Mouse (Mus musculus): ENCODE measurements around the gene Fam89b. TPM values are rescaled to one million over a fixed set of nuclear protein-coding genes. Genes with fewer than 3 reads are reported as not detected.
A peak's percentile ranks its signal among the peaks of the same experiment; 100 is the strongest.

Gene Fam89b
- total RNA-seq, 2 experiments from 2014 or later: 38.7 to 39.2 TPM

DNA sequence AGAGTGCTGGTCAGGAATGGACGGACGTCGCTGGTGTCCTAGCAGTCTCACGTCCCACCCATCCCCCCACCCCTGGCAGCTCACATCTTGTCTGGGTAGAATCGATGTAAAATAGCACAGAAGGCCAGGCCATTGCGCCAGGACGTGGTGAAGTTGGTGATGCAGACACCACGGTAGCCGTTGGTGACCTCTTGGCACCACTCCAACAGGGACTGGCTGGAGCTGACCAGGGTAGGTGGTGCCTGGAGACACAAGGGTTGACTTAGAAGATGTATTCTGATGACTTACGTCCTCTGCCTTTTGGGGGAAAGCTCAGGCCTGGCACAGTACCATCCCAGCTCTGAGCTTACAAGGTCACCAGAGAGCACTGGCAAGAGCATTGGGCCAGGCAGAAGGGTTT lies 12.5 kb downstream of the Fam89b start:
- intact Hi-C loops (cut with DNase I): loop anchor here (10.0 kb wide), 1 partner anchor 168 kb away; no protein-coding TSS in a partner anchor
- DNase-seq (ENCODE audit: low spot score in 2 of 2): no peak

DNA sequence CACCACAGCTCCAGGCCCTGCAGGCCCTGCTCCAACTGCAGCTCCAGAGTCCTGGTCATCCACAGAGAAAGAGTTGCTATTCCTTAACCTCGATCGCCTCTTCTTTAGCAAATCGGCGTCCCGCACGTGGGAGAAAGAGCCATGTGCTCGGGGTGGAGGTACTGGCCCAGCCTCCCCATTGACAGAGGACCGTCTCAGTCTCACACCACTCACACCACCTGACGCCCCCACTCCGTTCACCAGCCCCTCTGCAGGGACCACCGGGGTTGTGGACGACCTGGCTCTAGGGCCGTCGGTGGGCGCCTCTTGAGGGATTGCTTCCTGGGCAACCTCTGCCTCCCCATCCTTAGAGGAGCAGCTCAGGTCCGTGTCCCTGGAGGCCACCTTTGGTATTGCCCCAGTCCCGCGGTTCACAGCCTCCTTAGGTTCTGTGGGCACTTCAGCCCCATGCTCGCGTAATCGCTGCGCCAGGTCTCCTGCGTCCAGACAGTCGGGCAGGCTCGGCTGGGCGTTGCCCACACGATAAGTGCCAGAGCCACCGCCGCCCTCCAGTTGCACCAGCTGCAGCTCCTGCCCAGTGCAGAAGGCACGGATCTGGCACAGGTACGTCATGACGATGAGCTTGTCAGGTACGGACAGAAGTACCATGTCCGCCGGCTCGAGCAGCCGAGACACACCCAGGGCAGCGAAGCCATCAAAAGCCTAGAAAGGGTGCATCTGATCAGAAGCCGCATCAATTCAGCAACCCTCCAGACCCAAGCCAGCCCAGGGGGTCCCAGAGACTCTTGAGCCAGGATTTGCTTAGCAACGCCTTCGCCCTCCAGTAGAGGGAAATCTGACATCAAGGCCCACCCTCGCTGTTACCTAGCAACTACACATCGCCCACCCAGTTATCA lies 13.4 kb downstream of the Fam89b start:
- intact Hi-C loops (cut with DNase I): loop anchor here (10.0 kb wide), 1 partner anchor 169 kb away; no protein-coding TSS in a partner anchor
- DNase-seq (ENCODE audit: low spot score in 2 of 2): peak in 1 of 2 experiments; percentile 63

DNA sequence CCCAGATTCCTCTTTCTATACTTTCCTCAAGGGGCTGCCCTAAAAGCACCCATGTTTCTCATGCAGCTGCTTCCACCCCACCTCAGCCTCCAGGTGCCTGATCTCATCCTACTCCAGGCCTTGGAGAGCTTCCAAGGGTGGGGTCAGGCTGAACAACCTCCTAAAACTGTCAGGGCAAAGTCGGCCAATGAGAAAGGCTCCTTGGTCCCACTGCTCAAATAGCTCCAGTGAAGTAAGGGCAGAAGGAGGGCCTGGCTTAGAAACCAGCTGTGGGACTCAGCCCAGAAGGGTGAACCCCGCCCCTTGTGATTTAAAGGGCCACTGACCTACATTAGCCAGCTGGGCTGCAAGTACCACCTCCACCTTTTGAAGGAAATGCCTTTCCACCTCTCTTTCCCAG lies 15.7 kb downstream of the Fam89b start:
- no peak for DNase-seq (ENCODE audit: low spot score in 2 of 2)
- intact Hi-C loops (cut with DNase I): loop anchor here (5.0 to 10.0 kb wide), 2 partner anchors 69 to 171 kb away; no protein-coding TSS in a partner anchor

DNA sequence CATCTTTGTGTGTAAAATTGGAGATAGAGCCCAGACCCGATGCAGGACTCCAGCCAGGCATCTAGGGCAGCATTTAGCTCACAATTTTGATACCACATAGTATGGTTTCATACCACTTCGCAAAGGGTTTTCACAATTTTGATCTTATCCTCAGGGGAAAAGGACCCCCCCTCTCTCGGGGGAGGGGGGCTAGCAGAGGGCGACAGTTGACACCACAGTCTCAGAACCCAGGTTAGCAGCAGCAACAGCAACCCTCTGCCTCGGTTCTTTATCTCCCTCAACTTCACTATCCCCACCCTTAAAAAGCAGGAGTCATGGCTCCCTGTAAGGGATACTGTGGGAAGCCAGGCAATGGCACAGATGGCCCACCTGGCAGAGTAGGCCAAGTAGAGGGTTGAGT lies 16.2 kb downstream of the Fam89b start:
- no peak for DNase-seq (ENCODE audit: low spot score in 2 of 2)
- intact Hi-C loops (cut with DNase I): loop anchor here (5.0 to 10.0 kb wide), 2 partner anchors 69 to 172 kb away; no protein-coding TSS in a partner anchor

DNA sequence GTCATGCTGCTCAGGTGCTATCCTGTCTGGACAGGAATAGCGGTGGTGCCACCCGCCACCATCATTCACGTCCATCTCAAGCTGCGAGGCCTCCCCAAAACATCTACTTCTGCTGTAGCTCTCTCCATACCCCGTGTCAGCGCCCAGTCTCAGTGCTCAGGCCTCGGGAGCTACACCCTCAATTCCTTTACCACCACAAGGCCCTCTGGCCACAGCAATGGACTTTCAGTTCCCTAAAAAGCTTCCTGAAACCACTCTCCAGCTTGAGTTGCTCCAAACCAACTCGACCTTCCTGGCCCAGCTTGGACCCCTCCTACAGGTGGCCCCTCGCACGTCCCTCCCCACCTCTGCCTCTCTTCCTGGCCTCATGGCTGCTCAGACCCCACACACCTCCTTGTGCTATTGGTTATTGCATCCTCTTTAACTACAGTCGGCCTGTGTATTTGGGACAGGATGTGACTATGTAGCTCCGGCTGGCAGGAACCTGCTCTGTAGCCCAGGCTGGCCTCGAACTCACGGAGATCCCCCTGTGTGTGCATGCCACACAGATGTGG lies 17.5 kb downstream of the Fam89b start:
- intact Hi-C loops (cut with DNase I): loop anchor here (5.0 to 10.0 kb wide), 2 partner anchors 70 to 173 kb away; no protein-coding TSS in a partner anchor
- DNase-seq (ENCODE audit: low spot score in 2 of 2): no peak

DNA sequence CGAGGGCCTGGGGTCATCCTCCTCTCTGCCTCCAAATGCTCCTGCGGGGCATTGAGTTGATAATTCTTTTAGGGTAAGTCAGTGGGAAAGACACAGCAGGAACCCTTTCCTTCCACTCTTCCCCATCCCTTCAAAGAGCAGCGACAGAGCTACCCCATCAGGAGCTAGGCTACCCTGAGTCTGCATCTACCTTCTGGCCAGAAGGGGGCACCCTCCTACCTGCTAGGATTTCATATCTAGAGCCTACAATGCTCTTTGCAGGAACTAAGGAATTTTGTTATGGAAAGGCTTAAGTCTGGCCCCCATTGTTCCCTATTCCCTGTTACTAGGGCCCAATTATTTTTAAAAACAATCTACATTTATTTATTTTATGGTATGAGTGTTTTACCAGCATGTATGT lies 18.2 kb downstream of the Fam89b start:
- intact Hi-C loops (cut with DNase I): loop anchor here (5.0 to 10.0 kb wide), 2 partner anchors 71 to 174 kb away; no protein-coding TSS in a partner anchor
- peak; percentile 82 to 83 for DNase-seq (ENCODE audit: low spot score in 2 of 2)

DNA sequence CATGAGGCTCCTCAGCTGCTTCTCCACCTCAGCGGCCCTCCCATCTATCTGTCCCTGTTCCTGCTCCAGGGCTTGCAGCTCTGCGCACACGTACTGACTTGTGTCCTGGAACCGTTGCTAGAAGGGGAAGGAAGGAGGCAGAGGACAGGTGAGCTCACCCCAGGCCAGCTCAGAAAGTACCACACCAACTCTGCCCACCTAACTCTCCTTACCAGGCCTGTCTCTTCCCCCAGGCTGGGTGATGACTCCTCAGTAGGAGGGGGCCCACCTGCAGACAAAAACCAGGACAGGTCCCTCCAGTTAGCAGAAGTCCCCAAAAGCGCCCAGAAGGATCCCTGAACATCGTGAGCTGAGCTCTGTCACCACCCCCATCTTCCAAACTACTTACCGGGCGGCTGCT lies 18.9 kb downstream of the Fam89b start:
- intact Hi-C loops (cut with DNase I): loop anchor here (5.0 to 10.0 kb wide), 2 partner anchors 72 to 174 kb away; no protein-coding TSS in a partner anchor
- DNase-seq (ENCODE audit: low spot score in 2 of 2): no peak

DNA sequence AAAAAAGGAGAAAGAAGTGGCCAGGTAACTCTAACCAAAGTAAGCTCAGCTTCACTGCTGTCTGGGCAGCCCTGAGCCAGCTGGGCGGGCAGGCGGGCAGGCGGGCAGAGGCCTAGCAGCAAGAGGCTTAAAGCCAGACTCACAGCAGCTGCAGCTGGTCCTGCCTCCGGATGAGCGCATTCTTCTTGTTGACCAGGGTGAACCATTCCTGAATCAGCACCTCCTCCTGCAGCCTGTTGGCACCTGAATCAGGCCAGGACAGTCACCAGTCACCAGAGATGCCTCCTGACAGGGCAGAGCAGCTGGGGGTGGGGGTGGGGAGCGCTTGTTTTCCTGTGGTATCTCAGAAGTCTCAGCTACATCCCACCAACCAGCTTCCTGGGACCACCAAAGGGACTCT lies 19.4 kb downstream of the Fam89b start:
- intact Hi-C loops (cut with DNase I): loop anchor here (5.0 to 10.0 kb wide), 2 partner anchors 72 to 175 kb away; no protein-coding TSS in a partner anchor
- DNase-seq (ENCODE audit: low spot score in 2 of 2): no peak

DNA sequence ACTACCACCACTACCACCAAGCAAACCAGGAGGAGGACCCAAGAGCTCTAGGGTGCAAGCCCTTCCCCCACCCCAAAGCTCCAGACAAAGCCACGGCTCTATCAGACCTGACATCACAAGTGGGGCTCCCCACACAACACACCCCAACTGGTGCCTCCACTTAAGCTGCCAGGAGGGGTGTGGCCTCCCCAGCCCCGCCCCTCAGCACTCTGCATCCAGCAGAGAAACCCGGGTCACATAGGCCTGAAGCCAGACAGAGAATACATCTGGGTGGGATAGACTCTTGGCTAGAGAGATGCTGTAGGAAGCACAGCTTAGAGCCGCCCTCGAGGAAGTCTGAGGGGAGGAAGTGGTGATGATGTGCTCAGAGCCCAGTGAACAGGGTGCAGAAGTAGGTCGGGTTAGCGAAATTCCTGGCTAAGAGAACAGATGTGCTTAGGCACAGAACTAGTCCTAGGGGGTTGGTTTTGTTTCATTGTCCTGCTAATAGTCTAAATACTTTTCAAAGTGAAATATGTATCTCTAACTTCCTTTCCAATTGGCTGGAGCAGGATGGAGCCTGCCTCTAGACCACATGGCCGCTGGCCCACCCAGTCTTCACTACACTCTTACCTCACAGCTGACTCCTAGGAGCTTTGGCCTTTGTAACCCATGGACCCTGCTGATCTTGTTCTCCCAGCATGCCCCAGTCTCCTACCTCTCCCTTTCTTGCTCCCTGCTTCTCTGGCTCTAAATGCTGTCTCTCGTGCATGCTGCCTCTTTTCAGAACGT lies 24.5 kb downstream of the Fam89b start:
- no peak for DNase-seq (ENCODE audit: low spot score in 2 of 2)
- intact Hi-C loops (cut with DNase I): no loop called here

DNA sequence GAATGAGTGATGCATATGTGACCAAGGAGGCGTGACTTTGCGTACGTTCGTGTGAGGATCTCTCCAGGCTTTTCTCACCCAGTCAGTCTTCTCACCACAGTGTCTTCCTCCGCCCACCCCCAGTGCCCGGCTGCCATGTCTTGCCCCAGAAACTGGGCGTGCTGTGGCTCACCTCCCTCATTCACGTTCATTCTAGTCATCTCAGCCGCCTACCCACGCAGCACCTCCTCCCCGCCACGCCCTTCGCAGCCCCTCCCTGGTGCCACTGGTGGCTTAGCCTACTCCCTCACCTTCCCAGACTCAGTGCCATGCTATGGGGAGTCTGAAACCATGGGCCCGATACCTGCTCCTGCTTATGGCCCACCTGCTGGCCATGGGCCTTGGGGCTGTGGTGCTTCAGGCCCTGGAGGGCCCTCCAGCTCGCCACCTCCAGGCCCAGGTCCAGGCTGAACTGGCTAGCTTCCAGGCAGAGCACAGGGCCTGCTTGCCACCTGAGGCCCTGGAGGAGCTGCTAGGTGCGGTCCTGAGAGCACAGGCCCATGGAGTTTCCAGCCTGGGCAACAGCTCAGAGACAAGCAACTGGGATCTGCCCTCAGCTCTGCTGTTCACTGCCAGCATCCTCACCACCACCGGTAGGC lies 25.2 kb downstream of the Fam89b start, which contains the start of gene Kcnk7:
TSS of gene Kcnk7 (plus strand) at position 205 of the 638 bp plus-strand sequence.
- intact Hi-C loops (cut with DNase I): no loop called here
- no peak for DNase-seq (ENCODE audit: low spot score in 2 of 2)

DNA sequence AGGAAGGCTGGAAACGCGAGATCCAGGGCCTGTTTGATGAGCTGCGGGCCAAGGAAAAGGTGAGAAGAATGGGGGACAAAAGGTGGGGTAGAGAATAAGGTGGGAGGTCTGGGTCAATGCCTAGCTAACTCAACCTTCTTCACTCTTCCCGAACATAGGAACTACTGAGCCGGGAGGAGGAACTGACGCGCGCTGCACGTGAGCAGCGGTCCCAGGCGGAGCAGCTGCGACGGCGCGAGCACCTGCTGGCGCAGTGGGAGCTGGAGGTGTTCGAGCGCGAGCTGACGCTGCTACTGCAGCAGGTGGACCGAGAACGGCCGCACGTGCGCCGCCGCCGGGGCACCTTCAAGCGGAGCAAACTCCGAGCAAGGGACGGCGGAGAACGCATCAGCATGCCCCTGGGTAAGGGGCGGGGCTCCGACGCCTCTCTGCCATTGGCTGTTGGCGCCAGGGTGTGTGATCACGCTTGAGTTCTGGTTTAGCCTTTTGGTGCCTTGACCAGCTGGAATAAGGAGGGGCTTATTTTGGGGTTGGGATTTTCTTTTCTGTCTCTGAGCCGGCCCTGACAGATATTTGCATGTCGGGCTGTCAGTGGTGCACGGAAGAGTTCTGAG lies 33.5 kb downstream of the Fam89b start:
- no peak for DNase-seq (ENCODE audit: low spot score in 2 of 2)
- intact Hi-C loops (cut with DNase I): no loop called here

DNA sequence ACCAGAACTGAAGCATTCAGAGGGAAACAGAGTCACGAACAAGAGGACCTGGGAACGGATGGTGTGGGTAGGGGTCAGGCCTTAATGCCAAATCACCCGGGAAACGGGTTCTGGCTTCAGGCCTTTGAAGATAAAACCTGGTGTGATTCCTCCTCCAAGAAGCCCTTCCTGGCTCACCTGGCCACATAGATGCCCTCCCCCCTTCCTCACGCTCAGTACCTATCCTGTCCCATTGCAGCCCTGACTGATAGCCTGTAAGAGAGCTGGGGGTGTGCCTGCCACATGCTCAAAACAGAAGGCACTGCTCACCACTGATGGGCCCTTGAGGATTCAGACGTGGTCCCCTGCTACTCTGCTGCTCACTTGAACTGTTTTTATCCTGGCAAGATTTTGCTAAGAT lies 35.7 kb downstream of the Fam89b start:
- no peak for DNase-seq (ENCODE audit: low spot score in 2 of 2)
- intact Hi-C loops (cut with DNase I): no loop called here

DNA sequence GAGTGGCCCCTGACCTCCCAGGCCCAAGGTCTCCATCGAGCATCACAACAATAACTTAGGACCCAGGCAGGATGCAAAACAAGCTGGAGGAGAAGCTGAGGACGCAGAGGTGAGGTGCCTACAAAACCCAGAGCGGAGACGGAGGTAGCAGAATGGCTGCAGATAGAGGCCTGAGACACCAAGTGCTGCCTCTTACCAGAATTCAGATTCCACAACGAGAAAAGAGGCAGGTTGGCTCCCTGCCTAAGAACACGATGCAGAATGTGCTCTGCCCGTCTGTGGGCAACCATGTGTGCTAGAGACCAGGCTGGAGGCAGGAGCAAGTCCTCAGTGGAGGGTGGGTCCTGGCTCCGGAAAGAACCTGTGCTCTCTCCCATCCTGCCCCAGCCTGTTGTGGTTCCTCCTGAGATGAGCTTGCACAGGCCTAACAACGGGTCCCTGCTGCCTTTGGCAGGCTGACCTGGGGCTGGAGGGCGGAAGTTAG lies 36.5 kb downstream of the Fam89b start:
- intact Hi-C loops (cut with DNase I): loop anchor here (1.0 kb wide), 1 partner anchor 35 kb away; no protein-coding TSS in a partner anchor
- no peak for DNase-seq (ENCODE audit: low spot score in 2 of 2)

DNA sequence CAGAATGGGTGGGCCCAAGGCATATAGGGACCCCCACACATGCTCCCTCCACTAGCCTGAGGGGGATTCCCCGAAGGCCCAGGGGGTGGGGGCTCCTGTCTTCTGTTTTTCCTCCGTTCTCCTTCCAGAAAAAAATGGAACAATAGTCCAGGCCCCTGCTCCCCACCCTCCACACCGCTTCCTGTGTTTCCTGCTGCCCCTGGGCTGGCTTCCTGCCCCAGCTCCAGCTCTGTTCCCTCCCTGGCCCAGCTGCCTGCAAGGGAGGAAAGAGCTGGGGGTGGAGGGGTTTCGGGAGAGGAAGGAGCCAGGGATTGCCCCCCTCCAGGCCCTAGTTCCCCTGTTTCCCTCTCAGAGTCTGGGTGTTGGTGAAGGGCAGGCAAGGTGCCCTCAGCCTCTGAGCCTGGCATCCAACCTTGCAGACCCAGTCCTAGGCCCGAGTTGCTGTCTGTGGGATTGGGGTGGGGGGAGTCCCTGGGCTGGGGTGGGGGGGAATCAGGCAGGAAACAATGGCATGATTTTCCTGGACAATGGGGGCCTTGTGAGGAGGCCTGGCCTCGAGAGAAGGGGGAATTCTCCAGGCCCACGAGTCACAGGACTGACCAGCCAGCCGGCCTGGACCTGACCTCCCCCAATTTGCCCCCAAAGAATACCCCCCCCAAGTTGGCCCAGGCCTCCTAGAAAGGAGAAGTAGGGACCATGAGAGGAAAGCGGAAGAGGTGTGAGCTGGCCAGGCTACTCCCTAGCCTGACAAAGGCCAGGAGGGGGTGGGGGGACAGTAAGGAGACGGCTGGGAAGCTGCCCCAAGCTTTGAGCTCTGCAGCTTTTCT lies 37.2 kb downstream of the Fam89b start:
- intact Hi-C loops (cut with DNase I): loop anchor here (1.0 kb wide), 1 partner anchor 36 kb away; no protein-coding TSS in a partner anchor
- DNase-seq (ENCODE audit: low spot score in 2 of 2): no peak

DNA sequence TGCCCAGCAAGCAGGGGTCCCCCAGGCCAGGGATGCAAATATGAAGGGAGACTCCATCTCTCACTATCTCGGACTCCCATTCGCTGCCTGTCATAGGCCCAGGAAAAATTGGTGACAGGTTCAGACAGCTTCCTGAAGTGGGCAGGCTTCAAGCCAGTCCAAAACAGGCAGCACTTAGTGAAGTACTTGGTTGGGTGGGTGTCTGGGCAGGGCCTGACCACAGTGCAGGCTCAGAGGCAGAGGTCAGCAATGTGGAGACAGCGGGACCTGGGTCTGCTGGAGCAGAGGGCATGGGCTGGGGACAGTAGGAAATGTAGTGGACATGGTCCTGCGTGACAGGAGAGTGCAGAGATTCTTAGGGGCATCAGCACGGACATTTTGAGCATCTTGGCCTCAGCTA lies 37.9 kb downstream of the Fam89b start:
- intact Hi-C loops (cut with DNase I): no loop called here
- DNase-seq (ENCODE audit: low spot score in 2 of 2): no peak

DNA sequence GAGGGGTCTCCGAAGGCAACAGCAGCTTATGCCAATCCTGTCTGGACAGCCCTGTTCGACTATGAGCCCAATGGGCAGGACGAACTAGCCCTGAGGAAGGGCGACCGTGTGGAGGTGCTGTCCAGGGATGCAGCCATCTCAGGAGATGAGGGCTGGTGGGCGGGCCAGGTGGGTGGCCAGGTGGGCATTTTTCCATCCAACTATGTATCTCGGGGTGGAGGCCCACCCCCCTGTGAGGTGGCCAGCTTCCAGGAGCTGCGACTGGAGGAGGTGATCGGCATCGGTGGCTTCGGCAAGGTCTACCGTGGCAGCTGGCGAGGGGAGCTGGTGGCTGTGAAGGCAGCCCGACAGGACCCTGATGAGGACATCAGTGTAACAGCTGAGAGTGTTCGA lies 39.1 kb downstream of the Fam89b start:
- intact Hi-C loops (cut with DNase I): no loop called here
- DNase-seq (ENCODE audit: low spot score in 2 of 2): no peak

DNA sequence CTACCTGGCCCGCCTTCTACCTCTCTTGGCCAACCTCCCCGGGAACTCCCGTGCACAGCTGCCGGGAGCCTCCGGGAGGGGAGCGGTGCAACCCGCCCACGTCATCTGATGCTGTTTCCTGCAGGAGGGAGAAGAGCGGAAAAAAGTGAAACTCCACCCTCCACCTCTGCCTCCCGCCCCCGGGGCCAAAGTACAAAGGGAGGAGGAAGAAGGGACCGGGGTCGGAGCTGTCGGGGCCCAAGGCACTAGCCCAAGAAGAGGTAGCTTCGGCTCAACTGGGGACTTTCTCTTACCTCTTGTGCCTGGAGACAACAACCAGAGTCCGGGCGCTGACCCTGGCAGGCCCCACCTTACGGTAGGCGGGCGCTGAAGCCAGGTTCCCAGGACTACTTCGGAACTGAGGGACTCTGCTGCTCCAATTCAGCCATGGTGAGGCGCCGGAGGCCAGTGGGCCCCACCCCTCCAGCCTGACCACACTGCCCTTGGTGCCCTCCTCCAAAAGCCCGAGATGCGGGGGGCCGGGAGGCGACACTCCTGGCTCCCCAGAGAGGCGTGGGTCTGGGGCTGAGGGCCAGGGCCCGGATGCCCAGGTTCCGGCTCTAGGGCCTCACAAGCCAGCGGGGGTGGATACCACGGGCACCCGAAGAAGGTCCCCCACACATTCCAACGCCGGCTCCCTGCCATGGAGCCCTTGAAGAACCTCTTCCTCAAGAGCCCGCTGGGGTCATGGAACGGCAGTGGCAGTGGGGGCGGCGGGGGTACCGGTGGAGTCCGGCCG lies 39.7 kb downstream of the Fam89b start:
- peak; percentile 65 to 77 for DNase-seq (ENCODE audit: low spot score in 2 of 2)
- intact Hi-C loops (cut with DNase I): no loop called here
